In genomic region chr12:3870024-3870423, GRCm38 (mm10) we compare ENCODE assay signal across 11 mouse cellular contexts.
A peak's percentile ranks its signal among the peaks of the same experiment; 100 is the strongest.
DNase-seq lines count a peak whose midpoint lies in the region; ATAC-seq and TF ChIP-seq lines count a peak whose summit lies in the region.
"Had no signal": no experiment of that assay in that cellular context is flagged by ENCODE, and none has a peak within 500 bp of the region (broad histone marks: within the 10 kb centered on the region; RNA-seq: fewer than 3 reads in every experiment).

No protein-coding gene starts in this region.

- peak; percentile 40 for DNase-seq in forebrain, embryonic 11.5 days (ENCODE audit: low spot score)
- no peak for DNase-seq in hindbrain, postnatal 0 days (ENCODE audit: low spot score)
- peak; percentile 70 to 77 for DNase-seq in cerebellum, postnatal 10 days
- DNase-seq in right cerebral cortex, postnatal 36 days (ENCODE audit: low spot score in 2 of 2), result no peak
- no peak for DNase-seq in lung, adult 18-20 months
- DNase-seq: adrenal gland, postnatal 14 days; kidney, postnatal 36 days had no signal

- WGBS in forebrain, embryonic 11.5 days, result 95% methylated on average over 5 of the region's 5 CpGs
- WGBS in forebrain, embryonic 13.5 days, result 94% methylated on average over 5 of the region's 5 CpGs
- 89% methylated on average over 5 of the region's 5 CpGs for WGBS in hindbrain, postnatal 0 days
- 91% methylated on average over 5 of the region's 5 CpGs for whole genome bisulfite sequencing in hindbrain, embryonic 13.5 days

- H3K27me3 ChIP-seq in forebrain, embryonic 11.5 days (ENCODE audit: control insufficient read depth, insufficient read depth, low read length), result no peaks in the 10 kb centered on the region
- H3K27me3 ChIP-seq in forebrain, embryonic 13.5 days, result no peaks in the 10 kb centered on the region
- no peaks in the 10 kb centered on the region for H3K27me3 ChIP-seq in hindbrain, postnatal 0 days (ENCODE audit: insufficient read depth, low read length)
- no peaks in the 10 kb centered on the region for H3K27me3 ChIP-seq in hindbrain, embryonic 13.5 days
- H3K27me3 ChIP-seq: neural tube, embryonic 12.5 days had no signal

- TF ChIP-seq POLR2A in bone marrow macrophage, adult 2 months (IDR thresholded peaks at IDR 0.05; ENCODE audit: borderline replicate concordance, low read depth, low read length), result no peak

- no peaks in the 10 kb centered on the region for H3K9me3 ChIP-seq in forebrain, embryonic 11.5 days (ENCODE audit: control insufficient read depth, low read length)
- no peaks in the 10 kb centered on the region for H3K9me3 ChIP-seq in forebrain, embryonic 13.5 days (replicated peaks)
- no peaks in the 10 kb centered on the region for H3K9me3 ChIP-seq in hindbrain, postnatal 0 days (ENCODE audit: low read length)
- H3K9me3 ChIP-seq in hindbrain, embryonic 13.5 days, result no peaks in the 10 kb centered on the region
- H3K9me3 ChIP-seq: neural tube, embryonic 12.5 days had no signal

- H3K9ac ChIP-seq in forebrain, embryonic 11.5 days (ENCODE audit: low read length), result no peak overlapping the region
- no peak overlapping the region for H3K9ac ChIP-seq in forebrain, embryonic 13.5 days
- no peak overlapping the region for H3K9ac ChIP-seq in hindbrain, postnatal 0 days (replicated peaks; ENCODE audit: low read length)
- no peak overlapping the region for H3K9ac ChIP-seq in hindbrain, embryonic 13.5 days
- H3K9ac ChIP-seq: neural tube, embryonic 12.5 days had no signal

- H3K4me1 ChIP-seq in forebrain, embryonic 11.5 days (replicated peaks; ENCODE audit: control insufficient read depth, insufficient read depth, low read length), result peaks cover 8% of the 10 kb centered on the region
- peaks cover 26% of the 10 kb centered on the region for H3K4me1 ChIP-seq in forebrain, embryonic 13.5 days
- H3K4me1 ChIP-seq in hindbrain, postnatal 0 days (ENCODE audit: insufficient read depth, low read length), result no peaks in the 10 kb centered on the region; the same call in none of the 2 replicates
- peaks cover 25% of the 10 kb centered on the region for H3K4me1 ChIP-seq in hindbrain, embryonic 13.5 days (replicated peaks)
- peaks cover 79% of the 10 kb centered on the region for H3K4me1 ChIP-seq in bone marrow macrophage, adult 2 months (ENCODE audit: control insufficient read depth, insufficient read depth, low read length)

- H3K36me3 ChIP-seq in forebrain, embryonic 11.5 days (ENCODE audit: control insufficient read depth, insufficient read depth, low read length), result no peaks in the 10 kb centered on the region
- peaks cover 56% of the 10 kb centered on the region for H3K36me3 ChIP-seq in forebrain, embryonic 13.5 days (ENCODE audit: poor library complexity, severe bottlenecking)
- H3K36me3 ChIP-seq in hindbrain, postnatal 0 days (ENCODE audit: insufficient read depth, low read length), result peaks cover 30% of the 10 kb centered on the region
- peaks cover 53% of the 10 kb centered on the region for H3K36me3 ChIP-seq in hindbrain, embryonic 13.5 days

- H3K4me3 ChIP-seq in forebrain, embryonic 11.5 days (ENCODE audit: low read depth, low read length), result no peak overlapping the region
- no peak overlapping the region for H3K4me3 ChIP-seq in forebrain, embryonic 13.5 days
- H3K4me3 ChIP-seq in hindbrain, postnatal 0 days (ENCODE audit: low read length), result no peak overlapping the region
- H3K4me3 ChIP-seq in hindbrain, embryonic 13.5 days, result no peak overlapping the region
- H3K4me3 ChIP-seq in bone marrow macrophage, adult 2 months (ENCODE audit: insufficient read depth, low read length), result no peak overlapping the region
- H3K4me3 ChIP-seq: neural tube, embryonic 12.5 days had no signal

- H3K4me2 ChIP-seq in forebrain, embryonic 11.5 days (ENCODE audit: low read depth, low read length, severe bottlenecking), result no peak overlapping the region
- H3K4me2 ChIP-seq in forebrain, embryonic 13.5 days, result no peak overlapping the region
- H3K4me2 ChIP-seq in hindbrain, postnatal 0 days (ENCODE audit: low read depth, low read length), result no peak overlapping the region
- H3K4me2 ChIP-seq in hindbrain, embryonic 13.5 days, result no peak overlapping the region

- no peak for TF ChIP-seq CTCF in hindbrain, postnatal 0 days (IDR thresholded peaks at IDR 0.05; ENCODE audit: low read depth)
- TF ChIP-seq CTCF in bone marrow macrophage, adult 2 months (IDR thresholded peaks at IDR 0.05; ENCODE audit: low read depth, low read length), result no peak

- ATAC-seq in forebrain, embryonic 11.5 days (replicated peaks; ENCODE audit: low FRiP score), result no peak
- no peak for ATAC-seq in forebrain, embryonic 13.5 days
- ATAC-seq in hindbrain, postnatal 0 days, result no peak
- no peak for ATAC-seq in hindbrain, embryonic 13.5 days (ENCODE audit: low FRiP score)

- H3K27ac ChIP-seq in forebrain, embryonic 11.5 days (ENCODE audit: low read depth, low read length), result no peak overlapping the region
- no peak overlapping the region for H3K27ac ChIP-seq in forebrain, embryonic 13.5 days
- 0 out of 2 replicates have a peak overlapping the region, but pooled peaks have one; percentile 72 for H3K27ac ChIP-seq in hindbrain, postnatal 0 days
- no peak overlapping the region for H3K27ac ChIP-seq in hindbrain, embryonic 13.5 days
- H3K27ac ChIP-seq in bone marrow macrophage, adult 2 months (ENCODE audit: insufficient read depth, low read depth, low read length), result peak overlapping the region; percentile 98
- H3K27ac ChIP-seq: neural tube, embryonic 12.5 days had no signal

Comparison
In these comparisons a context has a peak if more than half of its experiments do, and no peak if none do; other contexts are left out.
1. H3K27ac ChIP-seq: peak in hindbrain, postnatal 0 days (single experiment) and bone marrow macrophage, adult 2 months (single experiment); none in forebrain, embryonic 11.5 days (single experiment), forebrain, embryonic 13.5 days (single experiment) and hindbrain, embryonic 13.5 days (single experiment).
2. DNase-seq: peak in forebrain, embryonic 11.5 days (single experiment) and cerebellum, postnatal 10 days (2 of 2); none in hindbrain, postnatal 0 days (single experiment), right cerebral cortex, postnatal 36 days (0 of 2) and lung, adult 18-20 months (0 of 2).